Mouse (Mus musculus): ENCODE results near the gene Cyp11a1. TPM values are rescaled to one million over a fixed set of nuclear protein-coding genes. Genes with fewer than 3 reads are reported as not detected.

The Cyp11a1 gene
- polyA plus RNA-seq, 1 experiment from 2014 or later: 1.6 TPM

GRCm38 (mm10) chr9:57998032-57998659 is 8.1 kb upstream of the Cyp11a1 start:
- WGBS: under 1% methylated on average over 20 of the region's 20 CpGs
- ATAC-seq: peak; percentile 79
- H3K27ac ChIP-seq (ENCODE audit: low read length): 0 out of 2 replicates have a peak overlapping the region, but pooled peaks have one; percentile 35

DNA sequence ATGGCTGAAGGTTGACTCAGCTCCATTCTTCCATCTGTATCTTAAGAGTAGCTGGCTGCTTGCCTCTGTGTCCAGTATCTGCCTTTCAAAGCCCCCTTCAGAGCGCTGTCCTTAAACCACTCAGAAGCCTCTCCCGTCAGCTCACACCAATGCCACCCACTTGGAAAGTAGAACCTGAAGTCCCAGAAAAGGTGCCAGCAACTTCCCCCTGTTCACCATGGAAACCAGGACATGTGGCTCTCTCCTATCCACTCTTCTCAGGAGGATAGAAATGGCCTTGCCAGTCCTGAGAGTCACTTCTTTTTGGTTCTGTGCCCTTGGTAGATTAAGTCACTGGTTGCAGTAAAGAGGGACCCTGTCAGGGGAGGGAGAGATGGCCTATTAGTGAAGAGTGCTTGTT is 7.5 kb upstream of the Cyp11a1 start:
- ATAC-seq: no peak
- H3K4me2 ChIP-seq (ENCODE audit: low read length): peak overlapping the region; percentile 75; the same call in 1 of the 2 replicates
- H3K27ac ChIP-seq (ENCODE audit: low read length): no peak overlapping the region
- H3K27me3 ChIP-seq (ENCODE audit: control insufficient read depth, insufficient read depth, low read depth, low read length): peaks cover 7% of the 10 kb centered on the region
- no peaks in the 10 kb centered on the region for H3K36me3 ChIP-seq (ENCODE audit: control insufficient read depth, insufficient read depth, low read length)
- H3K4me1 ChIP-seq (ENCODE audit: control insufficient read depth, insufficient read depth, low read length): peaks cover 4% of the 10 kb centered on the region; the same call in 1 of the 2 replicates
- 52% methylated on average over 2 of the region's 2 CpGs for WGBS
- no peak overlapping the region for H3K4me3 ChIP-seq (ENCODE audit: low read depth, low read length)
- H3K9ac ChIP-seq (ENCODE audit: low read depth, low read length): no peak overlapping the region
- no peaks in the 10 kb centered on the region for H3K9me3 ChIP-seq (replicated peaks; ENCODE audit: control insufficient read depth, low read length, poor library complexity, severe bottlenecking)

More at GRCm38 (mm10) chr9:57998032-57998659, 8.1 kb upstream of the Cyp11a1 start:
- Histone ChIP-seq H3K4me1 (ENCODE audit: control insufficient read depth, insufficient read depth, low read length) (peaks cover 4% of the 10 kb centered on the region), H3K27me3 (ENCODE audit: control insufficient read depth, insufficient read depth, low read depth, low read length) (peaks cover 7% of the 10 kb centered on the region), H3K4me3 (ENCODE audit: low read depth, low read length) (peak overlapping the region; percentile 39), H3K9ac (ENCODE audit: low read depth, low read length) (peak overlapping the region; percentile 52), H3K9me3 (replicated peaks; ENCODE audit: control insufficient read depth, low read length, poor library complexity, severe bottlenecking) (no peaks in the 10 kb centered on the region), H3K36me3 (ENCODE audit: control insufficient read depth, insufficient read depth, low read length) (no peaks in the 10 kb centered on the region), H3K4me2 (ENCODE audit: low read length) (peak overlapping the region; percentile 75)

DNA sequence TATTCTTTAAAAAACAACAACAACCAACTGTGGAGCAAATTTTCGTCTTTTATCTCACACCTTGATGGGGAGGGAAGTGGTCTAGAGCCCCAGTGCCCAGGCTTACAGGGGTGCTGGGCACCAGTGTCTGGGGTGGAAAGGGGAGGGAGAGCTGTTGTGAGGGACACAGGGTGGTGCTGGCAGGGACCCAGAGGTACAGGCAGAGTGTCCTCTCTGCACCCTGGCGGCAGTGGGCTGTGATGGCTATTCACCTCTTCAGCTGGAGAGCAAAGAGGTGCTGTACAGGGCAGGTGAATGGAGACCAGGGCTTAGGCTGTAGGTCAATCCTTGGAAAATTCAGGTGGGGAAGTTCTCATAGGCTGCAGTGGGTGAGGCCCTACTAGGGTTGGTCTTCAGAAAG is 6.5 kb upstream of the Cyp11a1 start:
- no peak for ATAC-seq
- H3K27me3 ChIP-seq (ENCODE audit: control insufficient read depth, insufficient read depth, low read depth, low read length): peaks cover 7% of the 10 kb centered on the region
- H3K9ac ChIP-seq (ENCODE audit: low read depth, low read length): no peak overlapping the region
- H3K4me2 ChIP-seq (ENCODE audit: low read length): no peak overlapping the region
- 46% methylated on average over 2 of the region's 2 CpGs for WGBS
- H3K36me3 ChIP-seq (ENCODE audit: control insufficient read depth, insufficient read depth, low read length): no peaks in the 10 kb centered on the region
- H3K4me1 ChIP-seq (ENCODE audit: control insufficient read depth, insufficient read depth, low read length): peaks cover 4% of the 10 kb centered on the region; the same call in 1 of the 2 replicates
- no peaks in the 10 kb centered on the region for H3K9me3 ChIP-seq (replicated peaks; ENCODE audit: control insufficient read depth, low read length, poor library complexity, severe bottlenecking)
- H3K4me3 ChIP-seq (ENCODE audit: low read depth, low read length): no peak overlapping the region
- no peak overlapping the region for H3K27ac ChIP-seq (ENCODE audit: low read length)

GRCm38 (mm10) chr9:58003272-58003671 is 2.9 kb upstream of the Cyp11a1 start:
- H3K36me3 ChIP-seq (ENCODE audit: control insufficient read depth, insufficient read depth, low read length): no peaks in the 10 kb centered on the region
- 20% methylated on average over 2 of the region's 2 CpGs for WGBS
- no peak for ATAC-seq
- H3K4me2 ChIP-seq (ENCODE audit: low read length): no peak overlapping the region
- H3K4me1 ChIP-seq (ENCODE audit: control insufficient read depth, insufficient read depth, low read length): peaks cover 3% of the 10 kb centered on the region; the same call in 1 of the 2 replicates
- H3K27ac ChIP-seq (ENCODE audit: low read length): no peak overlapping the region
- no peaks in the 10 kb centered on the region for H3K9me3 ChIP-seq (replicated peaks; ENCODE audit: control insufficient read depth, low read length, poor library complexity, severe bottlenecking)
- H3K9ac ChIP-seq (ENCODE audit: low read depth, low read length): no peak overlapping the region
- H3K4me3 ChIP-seq (ENCODE audit: low read depth, low read length): no peak overlapping the region
- H3K27me3 ChIP-seq (ENCODE audit: control insufficient read depth, insufficient read depth, low read depth, low read length): peaks cover 4% of the 10 kb centered on the region

- Histone ChIP-seq H3K4me3 (ENCODE audit: low read depth, low read length) (peak overlapping the region; percentile 21; the same call in 1 of the 2 replicates), H3K27ac (ENCODE audit: low read length) (peak overlapping the region; percentile 85), H3K9me3 (replicated peaks; ENCODE audit: control insufficient read depth, low read length, poor library complexity, severe bottlenecking) (no peaks in the 10 kb centered on the region), H3K36me3 (ENCODE audit: control insufficient read depth, insufficient read depth, low read length) (no peaks in the 10 kb centered on the region), H3K27me3 (ENCODE audit: control insufficient read depth, insufficient read depth, low read depth, low read length) (no peaks in the 10 kb centered on the region), H3K4me1 (ENCODE audit: control insufficient read depth, insufficient read depth, low read length) (peaks cover 12% of the 10 kb centered on the region), H3K4me2 (ENCODE audit: low read length) (peak overlapping the region; percentile 54), H3K9ac (ENCODE audit: low read depth, low read length) (peak overlapping the region; percentile 56)
- WGBS: 45% methylated on average over 12 of the region's 12 CpGs
- ATAC-seq: peak; percentile 73
Observed at GRCm38 (mm10) chr9:58008336-58009014, 2.3 kb downstream of the Cyp11a1 start.

DNA sequence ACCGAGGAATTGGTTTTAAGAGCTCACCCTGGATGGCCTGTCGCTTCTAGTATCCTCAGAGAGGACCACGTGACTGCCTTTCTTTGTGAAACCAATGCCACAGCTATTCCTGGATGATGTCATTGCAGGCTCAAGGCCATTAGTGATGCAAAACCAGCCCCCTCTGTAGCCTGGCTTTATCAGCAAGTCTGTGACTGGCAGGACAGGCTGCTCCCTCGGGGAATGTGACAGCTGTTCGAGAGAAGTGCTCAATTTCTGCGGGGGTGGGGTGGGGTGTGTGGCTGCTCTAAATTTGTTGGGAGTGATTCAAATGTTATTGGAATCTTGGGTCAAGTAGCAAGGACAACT is 2.8 kb downstream of the Cyp11a1 start:
- Histone ChIP-seq H3K9ac (ENCODE audit: low read depth, low read length) (peak overlapping the region; percentile 56), H3K27me3 (ENCODE audit: control insufficient read depth, insufficient read depth, low read depth, low read length) (no peaks in the 10 kb centered on the region), H3K27ac (ENCODE audit: low read length) (peak overlapping the region; percentile 85), H3K4me2 (ENCODE audit: low read length) (peak overlapping the region; percentile 54), H3K4me1 (ENCODE audit: control insufficient read depth, insufficient read depth, low read length) (peaks cover 12% of the 10 kb centered on the region), H3K9me3 (replicated peaks; ENCODE audit: control insufficient read depth, low read length, poor library complexity, severe bottlenecking) (no peaks in the 10 kb centered on the region), H3K36me3 (ENCODE audit: control insufficient read depth, insufficient read depth, low read length) (no peaks in the 10 kb centered on the region), H3K4me3 (ENCODE audit: low read depth, low read length) (peak overlapping the region; percentile 21; the same call in 1 of the 2 replicates)
- WGBS: 0% methylated on average over 6 of the region's 6 CpGs
- ATAC-seq: peak; percentile 92

GRCm38 (mm10) chr9:58009588-58009987 is 3.4 kb downstream of the Cyp11a1 start:
- Histone ChIP-seq H3K27me3 (ENCODE audit: control insufficient read depth, insufficient read depth, low read depth, low read length) (no peaks in the 10 kb centered on the region), H3K9ac (ENCODE audit: low read depth, low read length) (peak overlapping the region; percentile 56; the same call in 1 of the 2 replicates), H3K9me3 (replicated peaks; ENCODE audit: control insufficient read depth, low read length, poor library complexity, severe bottlenecking) (no peaks in the 10 kb centered on the region), H3K27ac (ENCODE audit: low read length) (peak overlapping the region; percentile 85), H3K4me2 (ENCODE audit: low read length) (no peak overlapping the region), H3K4me1 (ENCODE audit: control insufficient read depth, insufficient read depth, low read length) (peaks cover 12% of the 10 kb centered on the region), H3K36me3 (ENCODE audit: control insufficient read depth, insufficient read depth, low read length) (no peaks in the 10 kb centered on the region), H3K4me3 (ENCODE audit: low read depth, low read length) (no peak overlapping the region)
- WGBS: 44% methylated on average over 3 of the region's 3 CpGs
- no peak for ATAC-seq

DNA sequence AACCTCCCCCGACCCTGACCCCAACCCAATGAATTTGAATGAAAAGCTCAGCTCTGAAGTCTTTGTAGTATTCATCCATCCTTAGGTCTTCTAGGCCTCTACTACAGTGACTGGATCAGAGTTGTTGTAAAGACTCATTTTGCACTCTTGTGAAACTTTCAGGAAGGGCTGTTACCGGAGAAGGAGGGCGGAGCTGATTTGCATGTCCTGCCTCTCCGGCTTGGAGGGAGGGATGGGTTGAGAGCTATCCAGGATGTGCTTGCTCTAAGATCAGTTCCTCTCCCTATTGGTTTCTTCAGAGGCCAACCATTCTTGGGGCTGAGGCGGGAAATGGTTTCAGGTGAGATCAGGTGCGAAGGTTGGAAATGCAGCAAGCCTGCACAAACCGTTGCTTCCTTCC is 4.8 kb downstream of the Cyp11a1 start:
- no peaks in the 10 kb centered on the region for H3K27me3 ChIP-seq (ENCODE audit: control insufficient read depth, insufficient read depth, low read depth, low read length)
- H3K27ac ChIP-seq (ENCODE audit: low read length): no peak overlapping the region
- no peak overlapping the region for H3K4me2 ChIP-seq (ENCODE audit: low read length)
- no peak for ATAC-seq
- H3K36me3 ChIP-seq (ENCODE audit: control insufficient read depth, insufficient read depth, low read length): no peaks in the 10 kb centered on the region
- WGBS: 58% methylated on average over 7 of the region's 7 CpGs
- H3K9me3 ChIP-seq (replicated peaks; ENCODE audit: control insufficient read depth, low read length, poor library complexity, severe bottlenecking): no peaks in the 10 kb centered on the region
- H3K4me1 ChIP-seq (ENCODE audit: control insufficient read depth, insufficient read depth, low read length): peaks cover 12% of the 10 kb centered on the region
- no peak overlapping the region for H3K9ac ChIP-seq (ENCODE audit: low read depth, low read length)
- no peak overlapping the region for H3K4me3 ChIP-seq (ENCODE audit: low read depth, low read length)

DNA sequence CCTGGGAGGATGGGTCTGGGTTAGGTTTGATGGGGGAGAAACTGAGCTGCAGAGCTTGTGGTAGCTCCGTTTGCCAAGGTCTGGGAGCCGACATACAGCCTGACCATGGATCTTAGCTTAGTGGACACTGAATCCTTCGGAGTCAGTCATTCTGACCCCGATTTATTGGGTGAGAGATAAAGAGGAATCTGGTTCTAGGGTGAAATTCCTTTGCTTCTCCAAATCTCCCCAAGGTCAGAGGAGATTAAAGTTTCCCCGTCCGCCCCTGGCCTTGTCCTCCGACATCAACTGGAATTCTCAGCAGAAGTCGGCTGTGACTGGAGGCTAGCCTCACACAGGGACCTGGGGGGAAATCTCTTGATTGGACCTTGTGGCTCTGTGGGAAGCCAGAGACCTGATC is 5.3 kb downstream of the Cyp11a1 start:
- WGBS: 85% methylated on average over 8 of the region's 8 CpGs
- H3K4me2 ChIP-seq (ENCODE audit: low read length): no peak overlapping the region
- H3K27ac ChIP-seq (ENCODE audit: low read length): no peak overlapping the region
- ATAC-seq: no peak
- H3K4me1 ChIP-seq (ENCODE audit: control insufficient read depth, insufficient read depth, low read length): peaks cover 12% of the 10 kb centered on the region
- H3K27me3 ChIP-seq (ENCODE audit: control insufficient read depth, insufficient read depth, low read depth, low read length): no peaks in the 10 kb centered on the region
- H3K9ac ChIP-seq (ENCODE audit: low read depth, low read length): no peak overlapping the region
- no peaks in the 10 kb centered on the region for H3K36me3 ChIP-seq (ENCODE audit: control insufficient read depth, insufficient read depth, low read length)
- H3K4me3 ChIP-seq (ENCODE audit: low read depth, low read length): no peak overlapping the region
- H3K9me3 ChIP-seq (replicated peaks; ENCODE audit: control insufficient read depth, low read length, poor library complexity, severe bottlenecking): no peaks in the 10 kb centered on the region
